Mouse (Mus musculus) midbrain, embryonic 13.5 days (tissue): ENCODE measurements at regions not wholly inside any gene's neighbourhood (a gene's known extent, or its start where the extent isn't known, plus 50 kb on each side); places are given as distances from the start of the nearest gene placed in this dataset.

Source experiments
- ATAC-seq: fragments of 200-750 bp; cut with Nextera tagmentation; 2 replicates; pipeline ENCODE4 v1.8.0; 2017; ENCODE audit warnings: mild to moderate bottlenecking, moderate TSS enrichment, moderate library complexity
- H3K27ac ChIP-seq: fragments of 300-500 bp; sonication (generic); 2 replicates; pipeline ENCODE4 v1.5.1; 2015; ENCODE audit warnings: inconsistent platforms, mild to moderate bottlenecking, moderate library complexity
- H3K27me3 ChIP-seq: fragments of 300-500 bp; sonication (generic); 2 replicates; pipeline ENCODE4 v1.6.1; 2015; ENCODE audit warnings: mild to moderate bottlenecking, inconsistent platforms
- H3K36me3 ChIP-seq: fragments of 300-500 bp; sonication (generic); 2 replicates; pipeline ENCODE4 v1.6.1; 2015; ENCODE audit warnings: mild to moderate bottlenecking, inconsistent platforms
- H3K4me1 ChIP-seq: fragments of 300-500 bp; sonication (generic); replicated peaks from 2 replicates; pipeline ENCODE4 v1.6.1; 2015; ENCODE audit warnings: inconsistent platforms
- H3K4me2 ChIP-seq: fragments of 300-500 bp; sonication (generic); replicated peaks from 2 replicates; pipeline ENCODE4 v1.6.1; 2015; ENCODE audit warnings: moderate library complexity, mild to moderate bottlenecking, inconsistent platforms
- H3K4me3 ChIP-seq: fragments of 300-500 bp; sonication (generic); replicated peaks from 2 replicates; pipeline ENCODE4 v1.5.1; 2015; ENCODE audit warnings: mild to moderate bottlenecking, inconsistent platforms
- H3K9ac ChIP-seq: fragments of 300-500 bp; sonication (generic); replicated peaks from 2 replicates; pipeline ENCODE4 v1.6.1; 2015; ENCODE audit warnings: mild to moderate bottlenecking, inconsistent platforms
- H3K9me3 ChIP-seq: fragments of 300-500 bp; sonication (generic); 2 replicates; pipeline ENCODE4 v1.6.1; 2016; ENCODE audit warnings: mild to moderate bottlenecking, inconsistent platforms
- WGBS: fragments of 180-500 bp; shearing (Covaris S2); methylation state at CpG from one replicate; pipeline ENCODE4 v1.1.7; 2015; 5-methylcytosine and 5-hydroxymethylcytosine counted together

GRCm38 (mm10) chr2:61490436-61491109, 87.8 kb upstream of the Tank start:
- Histone ChIP-seq H3K4me2 (no peak overlapping the region), H3K9me3 (no peaks in the 10 kb centered on the region), H3K27me3 (no peaks in the 10 kb centered on the region), H3K9ac (no peak overlapping the region), H3K36me3 (no peaks in the 10 kb centered on the region), H3K27ac (no peak overlapping the region), H3K4me3 (no peak overlapping the region), H3K4me1 (0 out of 2 replicates have a peak, but pooled peaks cover 3% of the 10 kb centered on the region)
- 82% methylated on average over 10 of the region's 10 CpGs for WGBS
- ATAC-seq = no peak

- Histone ChIP-seq H3K4me2 (no peak overlapping the region), H3K9ac (no peak overlapping the region), H3K27me3 (no peaks in the 10 kb centered on the region), H3K9me3 (no peaks in the 10 kb centered on the region), H3K4me3 (no peak overlapping the region), H3K27ac (no peak overlapping the region), H3K4me1 (0 out of 2 replicates have a peak, but pooled peaks cover 3% of the 10 kb centered on the region), H3K36me3 (no peaks in the 10 kb centered on the region)
- 90% methylated on average over 10 of the region's 10 CpGs for WGBS
- no peak for ATAC-seq
Observed at GRCm38 (mm10) chr2:61489762-61490161, 88.6 kb upstream of the Tank start.

GRCm38 (mm10) chr2:61483820-61484219, 94.6 kb upstream of the Tank start:
- H3K36me3 ChIP-seq = no peaks in the 10 kb centered on the region
- no peak overlapping the region for H3K4me3 ChIP-seq
- H3K4me2 ChIP-seq = no peak overlapping the region
- 37% methylated on average over 1 of the region's 1 CpGs for WGBS
- no peak for ATAC-seq
- no peak overlapping the region for H3K9ac ChIP-seq
- H3K27ac ChIP-seq = no peak overlapping the region
- H3K4me1 ChIP-seq = no peaks in the 10 kb centered on the region
- H3K27me3 ChIP-seq = 0 out of 2 replicates have a peak, but pooled peaks cover 6% of the 10 kb centered on the region
- no peaks in the 10 kb centered on the region for H3K9me3 ChIP-seq

- no peak for ATAC-seq
- WGBS = 94% methylated on average over 4 of the region's 4 CpGs
- no peak overlapping the region for H3K4me3 ChIP-seq
- no peak overlapping the region for H3K27ac ChIP-seq
- H3K9ac ChIP-seq = no peak overlapping the region
- no peaks in the 10 kb centered on the region for H3K9me3 ChIP-seq
- no peaks in the 10 kb centered on the region for H3K36me3 ChIP-seq
- no peaks in the 10 kb centered on the region for H3K27me3 ChIP-seq
- no peak overlapping the region for H3K4me2 ChIP-seq
- no peaks in the 10 kb centered on the region for H3K4me1 ChIP-seq
Observed at GRCm38 (mm10) chr2:61476648-61477047, 101.7 kb upstream of the Tank start.

GRCm38 (mm10) chr2:61474626-61475025, 103.8 kb upstream of the Tank start:
- Histone ChIP-seq H3K9me3 (no peaks in the 10 kb centered on the region), H3K27ac (no peak overlapping the region), H3K9ac (no peak overlapping the region), H3K4me3 (no peak overlapping the region), H3K4me2 (no peak overlapping the region), H3K4me1 (no peaks in the 10 kb centered on the region), H3K27me3 (no peaks in the 10 kb centered on the region), H3K36me3 (no peaks in the 10 kb centered on the region)
- ATAC-seq = no peak
- 74% methylated on average over 10 of the region's 10 CpGs for WGBS

GRCm38 (mm10) chr2:61470521-61470920, 107.9 kb upstream of the Tank start:
- Histone ChIP-seq H3K4me3 (no peak overlapping the region), H3K27ac (no peak overlapping the region), H3K9ac (no peak overlapping the region), H3K27me3 (no peaks in the 10 kb centered on the region), H3K36me3 (no peaks in the 10 kb centered on the region), H3K4me2 (no peak overlapping the region), H3K4me1 (no peaks in the 10 kb centered on the region), H3K9me3 (no peaks in the 10 kb centered on the region)
- WGBS = 96% methylated on average over 5 of the region's 5 CpGs
- no peak for ATAC-seq

- Histone ChIP-seq H3K36me3 (no peaks in the 10 kb centered on the region), H3K4me1 (no peaks in the 10 kb centered on the region)
Observed at GRCm38 (mm10) chr2:61470064-61470463, 108.3 kb upstream of the Tank start.

GRCm38 (mm10) chr2:61455902-61456301, 122.5 kb upstream of the Tank start:
- Histone ChIP-seq H3K36me3 (no peaks in the 10 kb centered on the region), H3K4me3 (no peak overlapping the region), H3K9ac (no peak overlapping the region), H3K27ac (no peak overlapping the region), H3K4me1 (peaks cover 5% of the 10 kb centered on the region; the same call in 1 of the 2 replicates), H3K27me3 (peaks cover 9% of the 10 kb centered on the region; the same call in 1 of the 2 replicates), H3K9me3 (no peaks in the 10 kb centered on the region), H3K4me2 (no peak overlapping the region)
- no peak for ATAC-seq
- WGBS = 23% methylated on average over 5 of the region's 5 CpGs

More at GRCm38 (mm10) chr2:61470064-61470463, 108.3 kb upstream of the Tank start:
- no peaks in the 10 kb centered on the region for H3K9me3 ChIP-seq
- H3K9ac ChIP-seq = no peak overlapping the region
- no peaks in the 10 kb centered on the region for H3K27me3 ChIP-seq
- ATAC-seq = no peak
- H3K27ac ChIP-seq = no peak overlapping the region
- H3K4me2 ChIP-seq = no peak overlapping the region
- H3K4me3 ChIP-seq = no peak overlapping the region

- peak overlapping the region; percentile 50 for H3K4me2 ChIP-seq
- no peak overlapping the region for H3K27ac ChIP-seq
- no peaks in the 10 kb centered on the region for H3K9me3 ChIP-seq
- no peak overlapping the region for H3K9ac ChIP-seq
- peaks cover 9% of the 10 kb centered on the region; the same call in 1 of the 2 replicates for H3K27me3 ChIP-seq
- ATAC-seq = peak; percentile 79
- 32% methylated on average over 9 of the region's 9 CpGs for WGBS
- H3K4me1 ChIP-seq = peaks cover 5% of the 10 kb centered on the region; the same call in 1 of the 2 replicates
- no peak overlapping the region for H3K4me3 ChIP-seq
- H3K36me3 ChIP-seq = no peaks in the 10 kb centered on the region
Observed at GRCm38 (mm10) chr2:61454729-61455128, 123.7 kb upstream of the Tank start.

GRCm38 (mm10) chr2:61454311-61454728, 124.1 kb upstream of the Tank start:
- WGBS = 7% methylated on average over 12 of the region's 12 CpGs
- Histone ChIP-seq H3K9me3 (no peaks in the 10 kb centered on the region), H3K27ac (0 out of 2 replicates have a peak overlapping the region, but pooled peaks have one; percentile 17), H3K4me3 (peak overlapping the region; percentile 35), H3K9ac (0 out of 2 replicates have a peak overlapping the region, but pooled peaks have one; percentile 25), H3K27me3 (peaks cover 9% of the 10 kb centered on the region; the same call in 1 of the 2 replicates), H3K4me1 (peaks cover 5% of the 10 kb centered on the region; the same call in 1 of the 2 replicates), H3K36me3 (no peaks in the 10 kb centered on the region), H3K4me2 (peak overlapping the region; percentile 50)
- ATAC-seq = peak; percentile 86

- Histone ChIP-seq H3K9ac (0 out of 2 replicates have a peak overlapping the region, but pooled peaks have one; percentile 25), H3K9me3 (no peaks in the 10 kb centered on the region), H3K36me3 (no peaks in the 10 kb centered on the region), H3K4me1 (peaks cover 5% of the 10 kb centered on the region; the same call in 1 of the 2 replicates), H3K4me3 (peak overlapping the region; percentile 35), H3K27me3 (peaks cover 9% of the 10 kb centered on the region; the same call in 1 of the 2 replicates), H3K4me2 (peak overlapping the region; percentile 50), H3K27ac (peak overlapping the region; percentile 17; the same call in 1 of the 2 replicates)
- 58% methylated on average over 14 of the region's 14 CpGs for WGBS
- peak; percentile 49 for ATAC-seq
Observed at GRCm38 (mm10) chr2:61453490-61454281, 124.7 kb upstream of the Tank start.

GRCm38 (mm10) chr2:61452581-61452980, 125.8 kb upstream of the Tank start:
- H3K36me3 ChIP-seq = no peaks in the 10 kb centered on the region
- 84% methylated on average over 1 of the region's 1 CpGs for WGBS
- no peak overlapping the region for H3K27ac ChIP-seq
- no peak overlapping the region for H3K4me2 ChIP-seq
- peaks cover 5% of the 10 kb centered on the region; the same call in 1 of the 2 replicates for H3K4me1 ChIP-seq
- no peak overlapping the region for H3K4me3 ChIP-seq
- H3K9me3 ChIP-seq = no peaks in the 10 kb centered on the region
- no peak for ATAC-seq
- H3K9ac ChIP-seq = no peak overlapping the region
- peaks cover 9% of the 10 kb centered on the region; the same call in 1 of the 2 replicates for H3K27me3 ChIP-seq
